Mouse (Mus musculus) lung, postnatal 0 days (tissue): Measurements from ENCODE around the gene Mcm3. TPM values are rescaled to one million over a fixed set of nuclear protein-coding genes. Genes with fewer than 3 reads are reported as not detected.

Experiments
- ATAC-seq: fragments of 200-750 bp; cut with Nextera tagmentation; 2 replicates; pipeline ENCODE4 v1.8.0; 2017; ENCODE audit warnings: moderate library complexity
- DNase-seq: peaks from one replicate; pipeline ENCODE4 v3.0.0-alpha.2; 2016; ENCODE audit warnings: low spot score
- H3K27ac ChIP-seq: fragments of 300-500 bp; sonication (generic); 2 replicates; pipeline ENCODE4 v1.5.1; 2014; ENCODE audit warnings: antibody characterized with exemption, mild to moderate bottlenecking, low read length, mixed read lengths
- H3K27me3 ChIP-seq: fragments of 300-500 bp; sonication (generic); replicated peaks from 2 replicates; pipeline ENCODE4 v1.6.1; 2014; ENCODE audit warnings: low read length, mixed read lengths; ENCODE audit not compliant: insufficient read depth
- H3K36me3 ChIP-seq: fragments of 300-500 bp; sonication (generic); 2 replicates; pipeline ENCODE4 v1.6.1; 2014; ENCODE audit warnings: low read length, mixed read lengths; ENCODE audit not compliant: insufficient read depth
- H3K4me1 ChIP-seq: fragments of 300-500 bp; sonication (generic); 2 replicates; pipeline ENCODE4 v1.6.1; 2014; ENCODE audit warnings: antibody characterized with exemption, low read depth, low read length, mixed read lengths; ENCODE audit not compliant: insufficient read depth
- H3K4me2 ChIP-seq: fragments of 300-500 bp; sonication (generic); replicated peaks from 2 replicates; pipeline ENCODE4 v1.6.1; 2014; ENCODE audit warnings: low read depth, mild to moderate bottlenecking, low read length, moderate library complexity, mixed read lengths
- H3K4me3 ChIP-seq: fragments of 300-500 bp; sonication (generic); 2 replicates; pipeline ENCODE4 v1.5.1; 2014; ENCODE audit warnings: low read depth, low read length
- H3K9ac ChIP-seq: fragments of 300-500 bp; sonication (generic); replicated peaks from 2 replicates; pipeline ENCODE4 v1.6.1; 2014; ENCODE audit warnings: low read depth, mild to moderate bottlenecking
- H3K9me3 ChIP-seq: fragments of 300-500 bp; sonication (generic); 2 replicates; pipeline ENCODE4 v1.6.1; 2016; ENCODE audit warnings: low read length, mixed read lengths
- CTCF ChIP-seq: IDR thresholded peaks from 2 replicates; pipeline ENCODE4 v1.5.1; 2016; ENCODE audit warnings: antibody characterized with exemption, mild to moderate bottlenecking
- EP300 ChIP-seq: IDR thresholded peaks from 2 replicates; pipeline ENCODE4 v1.6.1; 2016; ENCODE audit warnings: antibody characterized with exemption, mild to moderate bottlenecking, control low read depth
- WGBS: fragments of 180-500 bp; shearing (Covaris S2); extraction: QIAGEN DNeasy Blood & Tissue Kit; methylation state at CpG from one replicate; pipeline ENCODE4 v1.1.7; 2014; 5-methylcytosine and 5-hydroxymethylcytosine counted together
- polyA plus RNA-seq: library from polyadenylated mRNA; unstranded; fragments of >200 nt; fragmentation: Nextera tagmentation; extraction: Ambion mirVana; gene quantifications from 2 replicates; pipeline ENCODE4 v1.2.1, GENCODE M21; 2015

Mcm3 gene
- polyA plus RNA-seq, 1 experiment from 2014 or later, result 20.4 TPM

- H3K27me3 ChIP-seq, result no peaks in the 10 kb centered on the region
- TF ChIP-seq CTCF (no peak), EP300 (no peak)
- no peak overlapping the region for H3K9ac ChIP-seq
- WGBS, result 74% methylated on average over 4 of the region's 4 CpGs
- no peaks in the 10 kb centered on the region for H3K36me3 ChIP-seq
- DNase-seq, result no peak
- H3K4me1 ChIP-seq, result no peaks in the 10 kb centered on the region
- H3K9me3 ChIP-seq, result no peaks in the 10 kb centered on the region
- no peak overlapping the region for H3K4me2 ChIP-seq
- no peak for ATAC-seq
- H3K27ac ChIP-seq, result no peak overlapping the region
- H3K4me3 ChIP-seq, result no peak overlapping the region
Observed at GRCm38 (mm10) chr1:20761411-20761810, 58.7 kb downstream of the Mcm3 start.

GRCm38 (mm10) chr1:20760331-20760730 is 59.8 kb downstream of the Mcm3 start:
- TF ChIP-seq EP300, result no peak
- TF ChIP-seq CTCF, result no peak
- no peak for DNase-seq
- no peaks in the 10 kb centered on the region for H3K36me3 ChIP-seq
- WGBS, result 69% methylated on average over 5 of the region's 5 CpGs
- no peaks in the 10 kb centered on the region for H3K4me1 ChIP-seq
- no peak for ATAC-seq
- H3K4me2 ChIP-seq, result no peak overlapping the region
- no peak overlapping the region for H3K27ac ChIP-seq
- no peaks in the 10 kb centered on the region for H3K27me3 ChIP-seq
- H3K9ac ChIP-seq, result no peak overlapping the region
- no peaks in the 10 kb centered on the region for H3K9me3 ChIP-seq
- no peak overlapping the region for H3K4me3 ChIP-seq

- WGBS, result 64% methylated on average over 10 of the region's 10 CpGs
- Histone ChIP-seq H3K4me3 (no peak overlapping the region), H3K36me3 (no peaks in the 10 kb centered on the region), H3K27me3 (no peaks in the 10 kb centered on the region), H3K27ac (no peak overlapping the region), H3K9ac (no peak overlapping the region), H3K4me2 (no peak overlapping the region), H3K4me1 (no peaks in the 10 kb centered on the region), H3K9me3 (no peaks in the 10 kb centered on the region)
- TF ChIP-seq CTCF (no peak), EP300 (no peak)
- ATAC-seq (peak; percentile 17; the same call in 1 of the 2 replicates), DNase-seq (no peak)
Observed at GRCm38 (mm10) chr1:20759799-20760198, 60.3 kb downstream of the Mcm3 start.

- no peak for TF ChIP-seq EP300
- TF ChIP-seq CTCF, result no peak
- H3K9ac ChIP-seq, result no peak overlapping the region
- no peak for ATAC-seq
- H3K4me3 ChIP-seq, result no peak overlapping the region
- WGBS, result 75% methylated on average over 3 of the region's 3 CpGs
- H3K4me1 ChIP-seq, result no peaks in the 10 kb centered on the region
- H3K27me3 ChIP-seq, result no peaks in the 10 kb centered on the region
- H3K4me2 ChIP-seq, result no peak overlapping the region
- no peak for DNase-seq
- no peaks in the 10 kb centered on the region for H3K9me3 ChIP-seq
- H3K27ac ChIP-seq, result no peak overlapping the region
- H3K36me3 ChIP-seq, result no peaks in the 10 kb centered on the region
Observed at GRCm38 (mm10) chr1:20757586-20757985, 62.5 kb downstream of the Mcm3 start.

- no peaks in the 10 kb centered on the region for H3K9me3 ChIP-seq
- H3K36me3 ChIP-seq, result no peaks in the 10 kb centered on the region
- no peak overlapping the region for H3K9ac ChIP-seq
- H3K27ac ChIP-seq, result no peak overlapping the region
- DNase-seq (no peak), ATAC-seq (no peak)
- H3K4me2 ChIP-seq, result no peak overlapping the region
- H3K27me3 ChIP-seq, result no peaks in the 10 kb centered on the region
- no peak for TF ChIP-seq CTCF
- TF ChIP-seq EP300, result no peak
- no peak overlapping the region for H3K4me3 ChIP-seq
- H3K4me1 ChIP-seq, result no peaks in the 10 kb centered on the region
- WGBS, result 74% methylated on average over 10 of the region's 10 CpGs
Observed at GRCm38 (mm10) chr1:20754439-20754838, 65.7 kb downstream of the Mcm3 start.

Other genes with a start within 250 kb of the Mcm3 start
- 0.33 and 0.40 TPM in 2 replicates for gene Pkhd1, start 202.2 kb downstream of the Mcm3 start, polyA plus RNA-seq
- not detected in 2 replicates for gene Il17a, start 89.4 kb downstream of the Mcm3 start, polyA plus RNA-seq
- gene Il17f, start 29.7 kb downstream of the Mcm3 start, polyA plus RNA-seq, result not detected in 2 replicates
- 4.8 and 8.3 TPM in 2 replicates for gene Paqr8, start 70.3 kb upstream of the Mcm3 start, polyA plus RNA-seq
- gene Efhc1, start 131.3 kb upstream of the Mcm3 start, polyA plus RNA-seq, result 8.4 and 10.3 TPM in 2 replicates